Mouse (Mus musculus) olfactory bulb, adult 2 months (tissue): ENCODE measurements at regions not wholly inside any gene's neighbourhood (a gene's known extent, or its start where the extent isn't known, plus 50 kb on each side); places are given as distances from the start of the nearest gene placed in this dataset.

Source experiments
- CTCF ChIP-seq: fragments of 200-500 bp; IDR thresholded peaks from 2 replicates; pipeline ENCODE4 v1.5.1; 2012; ENCODE audit warnings: low read depth, mild to moderate bottlenecking, low read length, moderate library complexity; ENCODE audit not compliant: insufficient read depth
- POLR2A ChIP-seq: fragments of 200-500 bp; IDR thresholded peaks from 2 replicates; pipeline ENCODE4 v1.6.1; 2012; ENCODE audit warnings: mild to moderate bottlenecking, low read depth, low read length, moderate library complexity; ENCODE audit not compliant: insufficient read depth

GRCm38 (mm10) chr6:143590231-143590630, 423.2 kb downstream of the Etnk1 start:
- TF ChIP-seq CTCF (no peak), POLR2A (no peak)
